Mouse (Mus musculus) cortical plate, adult 2 months (tissue): ENCODE measurements around the gene Siglecg.

ENCODE experiments used
- CTCF ChIP-seq: fragments of 200-500 bp; IDR thresholded peaks from 2 replicates; pipeline ENCODE4 v1.5.1; 2011; ENCODE audit warnings: mild to moderate bottlenecking, control low read depth, low read length; ENCODE audit not compliant: insufficient read depth; ENCODE audit errors: extremely low read depth
- POLR2A ChIP-seq: fragments of 200-500 bp; IDR thresholded peaks from 2 replicates; pipeline ENCODE4 v1.6.1; 2011; ENCODE audit warnings: mild to moderate bottlenecking, low read length, control low read depth; ENCODE audit not compliant: insufficient read depth; ENCODE audit errors: extremely low read depth

DNA sequence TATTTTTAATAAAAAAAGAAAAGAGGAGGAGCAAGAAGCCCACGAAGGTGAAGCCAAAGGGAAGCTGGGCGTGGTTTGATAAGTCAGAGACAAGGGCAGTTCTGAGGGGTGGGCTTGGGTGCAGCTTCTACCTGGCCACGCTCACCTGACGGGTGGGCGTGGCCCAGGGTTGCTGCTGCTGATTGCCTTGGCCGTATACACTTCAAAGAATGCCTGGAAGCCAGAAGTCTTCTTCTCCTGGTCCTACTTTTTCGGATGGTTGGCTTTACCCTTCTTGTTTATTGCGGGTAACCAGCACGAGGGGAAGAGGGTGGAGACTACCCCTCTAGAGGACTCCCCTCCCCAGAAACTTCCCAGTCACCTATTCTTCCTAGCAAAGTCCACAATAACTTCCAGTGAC lies 34.7 kb downstream of the Siglecg start:
- TF ChIP-seq POLR2A (no peak), CTCF (no peak)
